Mouse (Mus musculus) hindbrain, embryonic 14.5 days (tissue): ENCODE measurements around the gene Zfand6. TPM values are rescaled to one million over a fixed set of nuclear protein-coding genes. Genes with fewer than 3 reads are reported as not detected.

Source experiments
- ATAC-seq: fragments of 200-750 bp; cut with Nextera tagmentation; 2 replicates; pipeline ENCODE4 v1.8.0; 2017; ENCODE audit warnings: moderate number of reproducible peaks, mild to moderate bottlenecking, moderate TSS enrichment, moderate library complexity; ENCODE audit not compliant: low FRiP score
- DNase-seq: peaks from one replicate; pipeline ENCODE4 v3.0.0-alpha.2; 2015; ENCODE audit warnings: low spot score
- H3K27ac ChIP-seq: fragments of 300-500 bp; sonication (generic); 2 replicates; pipeline ENCODE4 v1.5.1; 2014; ENCODE audit warnings: mild to moderate bottlenecking, moderate library complexity
- H3K27me3 ChIP-seq: fragments of 300-500 bp; sonication (generic); 2 replicates; pipeline ENCODE4 v1.6.1; 2014; ENCODE audit warnings: mild to moderate bottlenecking, low read length, mixed read lengths; ENCODE audit not compliant: control insufficient read depth, insufficient read depth
- H3K36me3 ChIP-seq: fragments of 300-500 bp; sonication (generic); replicated peaks from 2 replicates; pipeline ENCODE4 v1.6.1; 2014; ENCODE audit not compliant: control insufficient read depth, insufficient read depth
- H3K4me1 ChIP-seq: fragments of 300-500 bp; sonication (generic); replicated peaks from 2 replicates; pipeline ENCODE4 v1.6.1; 2014; ENCODE audit warnings: antibody characterized with exemption, low read length, mixed read lengths; ENCODE audit not compliant: control insufficient read depth, insufficient read depth
- H3K4me2 ChIP-seq: fragments of 300-500 bp; sonication (generic); replicated peaks from 2 replicates; pipeline ENCODE4 v1.6.1; 2014; ENCODE audit warnings: mild to moderate bottlenecking, moderate library complexity
- H3K4me3 ChIP-seq: fragments of 300-500 bp; sonication (generic); replicated peaks from 2 replicates; pipeline ENCODE4 v1.5.1; 2014; ENCODE audit warnings: mild to moderate bottlenecking, low read length
- H3K9ac ChIP-seq: fragments of 300-500 bp; sonication (generic); 2 replicates; pipeline ENCODE4 v1.6.1; 2014
- H3K9me3 ChIP-seq: fragments of 300-500 bp; sonication (generic); 2 replicates; pipeline ENCODE4 v1.6.1; 2016; ENCODE audit warnings: low read length; ENCODE audit not compliant: control insufficient read depth
- WGBS: fragments of 180-500 bp; shearing (Covaris S2); extraction: QIAGEN DNeasy Blood & Tissue Kit; methylation state at CpG from one replicate; pipeline ENCODE4 v1.1.7; 2014; 5-methylcytosine and 5-hydroxymethylcytosine counted together
- polyA plus RNA-seq: library from polyadenylated mRNA; unstranded; fragments of >200 nt; fragmentation: Nextera tagmentation; extraction: Ambion mirVana; gene quantifications from 2 replicates; pipeline ENCODE4 v1.2.1, GENCODE M21; 2014

The Zfand6 gene
- polyA plus RNA-seq, 1 experiment from 2014 or later, result 217 TPM

DNA sequence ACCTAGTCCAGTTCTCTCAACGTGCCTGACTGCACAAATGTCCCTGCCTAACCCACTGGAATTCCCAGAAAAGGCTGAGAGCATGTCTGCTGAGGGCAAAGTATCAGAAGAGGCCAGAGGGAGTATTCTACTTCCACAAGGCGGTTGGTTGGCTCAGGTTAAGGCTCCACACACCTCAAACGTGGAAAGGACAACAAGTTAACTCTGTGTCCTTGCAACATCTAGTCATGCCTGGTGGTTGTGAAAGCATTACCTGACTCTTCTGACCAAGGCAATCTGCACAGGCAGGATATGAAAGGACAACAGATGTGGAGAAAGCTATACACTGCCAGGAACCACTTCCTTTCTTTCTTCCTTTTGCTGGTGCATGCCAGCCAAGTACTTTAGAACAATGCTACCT, 85.3 kb downstream of the Zfand6 start:
- H3K4me1 ChIP-seq, result peaks cover 12% of the 10 kb centered on the region; the same call in 1 of the 2 replicates
- WGBS, result 78% methylated on average over 3 of the region's 3 CpGs
- H3K4me2 ChIP-seq, result peak overlapping the region; percentile 97
- no peaks in the 10 kb centered on the region for H3K9me3 ChIP-seq
- H3K4me3 ChIP-seq, result no peak overlapping the region
- no peak for DNase-seq
- no peak for ATAC-seq
- H3K27me3 ChIP-seq, result no peaks in the 10 kb centered on the region
- no peak overlapping the region for H3K27ac ChIP-seq
- no peaks in the 10 kb centered on the region for H3K36me3 ChIP-seq
- H3K9ac ChIP-seq, result no peak overlapping the region

- DNase-seq (no peak), ATAC-seq (no peak)
- H3K27me3 ChIP-seq, result no peaks in the 10 kb centered on the region
- peaks cover 12% of the 10 kb centered on the region; the same call in 1 of the 2 replicates for H3K4me1 ChIP-seq
- no peak overlapping the region for H3K4me2 ChIP-seq
- H3K9ac ChIP-seq, result no peak overlapping the region
- H3K27ac ChIP-seq, result no peak overlapping the region
- H3K36me3 ChIP-seq, result no peaks in the 10 kb centered on the region
- 82% methylated on average over 3 of the region's 3 CpGs for WGBS
- H3K9me3 ChIP-seq, result no peaks in the 10 kb centered on the region
- no peak overlapping the region for H3K4me3 ChIP-seq
These were observed 88.4 kb downstream of the Zfand6 start for GRCm38 (mm10) chr7:84601331-84601730.

GRCm38 (mm10) chr7:84600631-84601030, 89.1 kb downstream of the Zfand6 start:
- ATAC-seq (no peak), DNase-seq (no peak)
- WGBS, result 96% methylated on average over 2 of the region's 2 CpGs
- H3K4me1 ChIP-seq, result peaks cover 9% of the 10 kb centered on the region; the same call in 1 of the 2 replicates
- no peak overlapping the region for H3K9ac ChIP-seq
- no peaks in the 10 kb centered on the region for H3K36me3 ChIP-seq
- no peak overlapping the region for H3K4me2 ChIP-seq
- H3K4me3 ChIP-seq, result no peak overlapping the region
- no peaks in the 10 kb centered on the region for H3K27me3 ChIP-seq
- H3K9me3 ChIP-seq, result no peaks in the 10 kb centered on the region
- H3K27ac ChIP-seq, result no peak overlapping the region

- Histone ChIP-seq H3K27me3 (no peaks in the 10 kb centered on the region), H3K36me3 (no peaks in the 10 kb centered on the region), H3K9ac (no peak overlapping the region), H3K4me1 (no peaks in the 10 kb centered on the region), H3K4me3 (no peak overlapping the region), H3K27ac (no peak overlapping the region), H3K4me2 (no peak overlapping the region), H3K9me3 (no peaks in the 10 kb centered on the region)
- WGBS, result 91% methylated on average over 3 of the region's 3 CpGs
- ATAC-seq (no peak), DNase-seq (no peak)
These were observed 93.1 kb downstream of the Zfand6 start for GRCm38 (mm10) chr7:84596633-84597032.

- no peak overlapping the region for H3K4me3 ChIP-seq
- no peak overlapping the region for H3K27ac ChIP-seq
- DNase-seq, result no peak
- H3K27me3 ChIP-seq, result no peaks in the 10 kb centered on the region
- no peak overlapping the region for H3K9ac ChIP-seq
- no peak for ATAC-seq
- H3K4me2 ChIP-seq, result no peak overlapping the region
- H3K9me3 ChIP-seq, result no peaks in the 10 kb centered on the region
- no peaks in the 10 kb centered on the region for H3K4me1 ChIP-seq
- no peaks in the 10 kb centered on the region for H3K36me3 ChIP-seq
- WGBS, result 86% methylated on average over 3 of the region's 3 CpGs
These were observed 93.8 kb downstream of the Zfand6 start for GRCm38 (mm10) chr7:84596002-84596401.

DNA sequence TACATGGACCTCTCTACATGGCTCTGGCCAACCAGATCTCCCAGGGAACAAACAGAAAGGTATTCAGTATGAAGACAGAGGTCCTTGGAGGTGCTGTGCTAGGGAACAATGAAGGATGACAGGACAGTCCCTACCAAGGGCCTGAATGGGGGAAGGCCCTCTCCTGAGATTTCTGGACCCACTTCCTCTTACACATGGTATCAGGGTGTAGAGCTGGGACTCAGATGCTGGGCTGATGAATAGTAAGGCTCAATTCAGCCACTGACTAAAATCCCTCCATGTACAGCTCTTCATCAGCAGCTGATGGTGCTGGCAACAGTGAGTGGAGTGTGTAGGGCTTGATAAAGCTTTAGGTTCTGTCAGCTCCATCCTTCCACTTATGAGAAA, 94.8 kb downstream of the Zfand6 start:
- Histone ChIP-seq H3K4me2 (no peak overlapping the region), H3K27ac (no peak overlapping the region), H3K4me1 (no peaks in the 10 kb centered on the region), H3K9me3 (no peaks in the 10 kb centered on the region), H3K4me3 (no peak overlapping the region), H3K9ac (no peak overlapping the region), H3K36me3 (no peaks in the 10 kb centered on the region), H3K27me3 (no peaks in the 10 kb centered on the region)
- ATAC-seq (peak; percentile 13; the same call in 1 of the 2 replicates), DNase-seq (no peak)

DNA sequence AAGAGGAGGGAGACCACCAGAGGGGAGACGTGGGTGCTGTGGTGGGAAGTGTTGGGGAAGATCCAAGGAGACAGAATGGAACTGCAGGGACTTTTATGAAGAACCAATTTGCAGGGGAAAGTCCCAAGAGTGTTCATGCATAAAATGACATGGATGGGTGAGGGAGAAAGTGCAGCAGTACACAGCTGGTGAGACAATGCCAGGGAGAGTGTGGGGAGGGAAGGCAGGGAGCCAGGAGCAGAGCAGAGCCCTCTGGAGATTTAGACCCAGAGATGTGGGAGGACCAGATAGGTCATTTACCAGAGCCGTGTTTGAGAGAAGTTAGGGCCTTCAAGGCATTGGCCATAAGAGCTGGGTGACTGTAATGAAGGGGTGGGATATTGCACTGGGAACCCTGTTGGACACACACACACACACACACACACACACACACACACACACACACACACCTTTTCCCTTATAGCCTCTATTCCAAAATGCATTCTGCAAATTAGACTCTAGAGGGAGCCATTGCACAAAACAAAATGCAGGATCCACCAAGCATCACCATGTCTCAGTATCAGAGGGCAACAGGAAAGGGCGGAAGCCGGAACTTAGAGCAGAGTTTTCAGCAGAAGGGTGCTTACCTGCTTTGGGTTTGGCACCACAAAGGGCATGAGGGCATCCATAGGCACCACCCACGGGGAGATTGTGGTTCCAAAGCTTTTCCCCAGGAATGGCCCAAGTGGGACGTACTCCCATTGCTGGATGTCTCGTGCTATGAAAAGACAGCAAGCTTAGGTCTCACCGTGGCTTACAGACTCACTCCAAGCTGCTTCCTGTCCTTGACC, 95.5 kb downstream of the Zfand6 start:
- ATAC-seq (peak; percentile 70), DNase-seq (peak; percentile 83)
- Histone ChIP-seq H3K9me3 (no peaks in the 10 kb centered on the region), H3K9ac (no peak overlapping the region), H3K4me1 (no peaks in the 10 kb centered on the region), H3K27me3 (no peaks in the 10 kb centered on the region), H3K36me3 (no peaks in the 10 kb centered on the region), H3K4me2 (no peak overlapping the region), H3K27ac (no peak overlapping the region), H3K4me3 (no peak overlapping the region)
- 50% methylated on average over 8 of the region's 8 CpGs for WGBS

DNA sequence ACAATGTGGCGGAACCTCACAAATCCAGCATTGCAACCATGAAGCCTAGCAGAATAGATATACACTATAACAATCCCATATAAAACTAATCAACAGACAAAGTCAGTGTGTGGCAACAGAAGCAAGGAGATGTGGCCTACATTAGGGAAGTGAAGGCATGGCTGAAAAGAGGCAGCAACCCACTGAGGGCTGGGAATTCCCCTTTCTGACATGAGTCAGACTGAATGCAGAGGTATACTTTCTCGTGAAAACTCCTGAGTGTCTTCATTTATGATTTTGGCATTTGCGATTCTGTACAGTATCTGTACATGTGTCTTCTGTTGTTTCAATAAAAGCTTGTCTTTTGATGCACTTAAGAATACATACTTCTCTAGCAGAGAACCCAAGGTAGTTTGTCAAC, 98.4 kb downstream of the Zfand6 start:
- H3K27ac ChIP-seq, result no peak overlapping the region
- no peaks in the 10 kb centered on the region for H3K27me3 ChIP-seq
- no peak overlapping the region for H3K4me2 ChIP-seq
- H3K36me3 ChIP-seq, result no peaks in the 10 kb centered on the region
- H3K4me1 ChIP-seq, result no peaks in the 10 kb centered on the region
- ATAC-seq, result no peak
- DNase-seq, result no peak
- H3K4me3 ChIP-seq, result no peak overlapping the region
- H3K9me3 ChIP-seq, result no peaks in the 10 kb centered on the region
- H3K9ac ChIP-seq, result no peak overlapping the region
- 94% methylated on average over 3 of the region's 3 CpGs for WGBS

DNA sequence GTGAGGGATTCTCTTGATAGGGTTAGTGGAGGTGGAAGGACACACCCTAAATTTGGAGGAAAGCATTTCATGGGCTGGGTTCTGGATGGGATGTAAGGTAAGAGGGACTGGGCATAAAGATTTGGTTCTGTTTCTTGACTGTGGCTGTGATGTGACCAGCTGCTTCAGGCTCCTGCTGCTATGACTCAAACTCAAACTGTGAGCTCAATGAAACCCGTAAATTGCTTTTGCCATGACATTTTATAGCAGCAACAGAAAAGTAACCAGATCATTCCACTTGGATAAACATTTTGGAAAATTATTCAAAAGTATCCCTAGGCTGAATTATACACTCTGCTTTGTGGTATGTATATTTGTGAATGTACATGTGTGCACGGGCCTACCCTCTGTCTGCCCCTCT, 99.1 kb downstream of the Zfand6 start:
- Histone ChIP-seq H3K9ac (no peak overlapping the region), H3K27me3 (no peaks in the 10 kb centered on the region), H3K36me3 (no peaks in the 10 kb centered on the region), H3K4me2 (no peak overlapping the region), H3K9me3 (no peaks in the 10 kb centered on the region), H3K27ac (no peak overlapping the region), H3K4me3 (no peak overlapping the region), H3K4me1 (no peaks in the 10 kb centered on the region)
- DNase-seq (no peak), ATAC-seq (no peak)
- 87% methylated on average over 2 of the region's 2 CpGs for WGBS
